Mouse (Mus musculus) C2C12 (cell line): ENCODE data around the gene Tln1.

ENCODE experiments used
- CTCF ChIP-seq: IDR thresholded peaks from one replicate; pipeline ENCODE4 v1.5.1; 2011; ENCODE audit not compliant: control insufficient read depth, insufficient read depth, insufficient read length
- USF1 ChIP-seq: IDR thresholded peaks from one replicate; pipeline ENCODE4 v1.6.1; 2011; ENCODE audit warnings: low read depth, mild to moderate bottlenecking, control low read depth, moderate library complexity

- no peak for TF ChIP-seq CTCF
- no peak for TF ChIP-seq USF1
These were observed 65.9 kb downstream of the Tln1 start for GRCm38 (mm10) chr4:43496587-43496986.
